Mouse (Mus musculus): ENCODE data around the gene March5. TPM values are rescaled to one million over a fixed set of nuclear protein-coding genes. Genes with fewer than 3 reads are reported as not detected.
"Not testable (repeated sequence)": the region's sequence is repeated elsewhere in the genome, so short reads cannot be mapped to it uniquely, and the experiment has no call there.

The March5 gene
- polyA plus RNA-seq, 1 experiment, result 66.2 TPM

DNA sequence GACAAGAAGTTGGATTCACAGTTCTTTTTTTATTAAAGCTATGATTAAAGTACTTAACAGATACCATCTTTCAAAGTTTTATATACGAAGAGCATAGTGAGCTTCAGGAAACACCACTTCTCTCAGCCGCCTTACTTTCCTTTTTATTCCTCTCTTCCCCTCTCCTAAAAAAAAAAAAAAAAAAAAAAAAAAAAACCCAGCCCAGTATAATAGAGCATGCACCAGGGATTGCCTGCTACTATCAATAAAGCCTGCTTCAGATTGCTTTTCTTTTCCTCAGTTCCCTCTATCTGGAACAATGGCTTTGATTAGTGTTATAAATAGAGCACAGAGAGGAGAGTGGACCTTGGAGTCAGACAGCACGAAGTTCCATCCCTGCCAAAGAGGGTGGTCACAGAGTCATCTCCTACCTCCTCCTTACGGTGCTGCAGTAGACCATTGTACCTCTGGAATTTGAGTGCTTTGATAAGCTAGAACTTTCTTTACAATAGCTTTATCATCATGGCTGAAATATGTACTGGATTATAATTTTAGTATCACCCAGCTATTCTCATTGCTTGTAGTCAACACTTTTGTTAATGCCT, 30.4 kb upstream of the March5 start:
- peak overlapping the region; percentile 32; the same call in 1 of the 2 replicates for H3K27ac ChIP-seq (ENCODE audit: insufficient read depth, low read length)
- peak overlapping the region; percentile 99 for H3K4me3 ChIP-seq (ENCODE audit: insufficient read depth, low read length)
- TF ChIP-seq POLR2A (IDR thresholded peaks at IDR 0.05; ENCODE audit: extremely low read depth, insufficient read depth, low read length), result no peak
- TF ChIP-seq CTCF (IDR thresholded peaks at IDR 0.05; ENCODE audit: extremely low read depth, insufficient read depth, low read length), result no peak
- peaks cover 1% of the 10 kb centered on the region; the same call in 1 of the 2 replicates for H3K4me1 ChIP-seq (ENCODE audit: control insufficient read depth, insufficient read depth, low read length)

- H3K4me1 ChIP-seq (ENCODE audit: control insufficient read depth, insufficient read depth, low read length), result peaks cover 1% of the 10 kb centered on the region; the same call in 1 of the 2 replicates
- H3K4me3 ChIP-seq (ENCODE audit: insufficient read depth, low read length), result peak overlapping the region; percentile 42
- no peak overlapping the region; the same call in 1 of the 2 replicates for H3K27ac ChIP-seq (ENCODE audit: insufficient read depth, low read length)
- TF ChIP-seq POLR2A (IDR thresholded peaks at IDR 0.05; ENCODE audit: extremely low read depth, insufficient read depth, low read length) (peak; percentile 52; the same call in 1 of the 2 replicates), CTCF (IDR thresholded peaks at IDR 0.05; ENCODE audit: extremely low read depth, insufficient read depth, low read length) (no peak)
Measured at GRCm38 (mm10) chr19:37177819-37178708, 29.3 kb upstream of the March5 start.

- TF ChIP-seq POLR2A (IDR thresholded peaks at IDR 0.05; ENCODE audit: extremely low read depth, insufficient read depth, low read length), result no peak
- TF ChIP-seq CTCF (IDR thresholded peaks at IDR 0.05; ENCODE audit: extremely low read depth, insufficient read depth, low read length), result no peak
- H3K4me1 ChIP-seq (ENCODE audit: control insufficient read depth, insufficient read depth, low read length), result peaks cover 2% of the 10 kb centered on the region; the same call in 1 of the 2 replicates
- H3K4me3 ChIP-seq (ENCODE audit: insufficient read depth, low read length), result no peak overlapping the region
- no peak overlapping the region for H3K27ac ChIP-seq (ENCODE audit: insufficient read depth, low read length)
Measured at GRCm38 (mm10) chr19:37188366-37188948, 18.9 kb upstream of the March5 start.

GRCm38 (mm10) chr19:37192475-37193058, 14.8 kb upstream of the March5 start:
- H3K4me1 ChIP-seq (ENCODE audit: control insufficient read depth, insufficient read depth, low read length), result peaks cover 2% of the 10 kb centered on the region; the same call in 1 of the 2 replicates
- TF ChIP-seq POLR2A (IDR thresholded peaks at IDR 0.05; ENCODE audit: extremely low read depth, insufficient read depth, low read length) (no peak), CTCF (IDR thresholded peaks at IDR 0.05; ENCODE audit: extremely low read depth, insufficient read depth, low read length) (no peak)
- no peak overlapping the region for H3K27ac ChIP-seq (ENCODE audit: insufficient read depth, low read length)
- no peak overlapping the region for H3K4me3 ChIP-seq (ENCODE audit: insufficient read depth, low read length)

DNA sequence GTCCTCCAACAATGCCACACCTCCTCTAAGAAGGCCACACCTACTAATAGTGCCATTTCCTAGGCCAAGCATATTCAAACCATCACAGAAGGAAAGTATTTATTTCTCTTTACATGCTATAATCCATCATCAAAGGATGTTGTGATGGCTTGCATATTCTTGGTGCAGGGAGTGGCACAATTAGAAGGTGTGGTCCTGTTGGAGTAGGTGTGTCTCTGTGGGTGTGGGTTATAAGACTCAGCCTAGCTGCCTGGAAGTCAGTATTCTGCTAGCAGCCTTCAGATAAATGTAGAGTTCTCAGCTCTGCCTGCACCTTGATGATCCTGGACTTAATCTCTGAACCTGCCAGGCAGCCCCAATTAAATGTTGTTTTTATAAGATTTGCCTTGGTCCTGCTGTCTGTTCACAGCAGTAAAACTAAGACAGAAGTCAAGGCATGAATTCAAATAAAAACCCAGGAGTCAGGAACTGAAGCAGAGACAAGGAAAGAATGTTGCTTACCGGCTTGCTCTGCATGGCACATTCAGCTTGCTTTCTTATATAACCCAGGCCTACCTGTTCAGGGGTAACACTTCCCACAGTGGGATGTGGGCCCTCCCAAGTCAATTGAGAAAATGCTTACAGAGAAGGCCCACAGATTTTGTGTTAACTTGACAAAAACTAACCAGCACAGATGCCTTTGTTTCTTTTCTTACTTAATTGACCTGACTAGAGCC, 9.0 kb upstream of the March5 start:
- no peaks in the 10 kb centered on the region; the same call in 1 of the 2 replicates for H3K4me1 ChIP-seq (ENCODE audit: control insufficient read depth, insufficient read depth, low read length)
- H3K27ac ChIP-seq (ENCODE audit: insufficient read depth, low read length), result no peak overlapping the region
- TF ChIP-seq CTCF (IDR thresholded peaks at IDR 0.05; ENCODE audit: extremely low read depth, insufficient read depth, low read length) (no peak), POLR2A (IDR thresholded peaks at IDR 0.05; ENCODE audit: extremely low read depth, insufficient read depth, low read length) (no peak)
- no peak overlapping the region for H3K4me3 ChIP-seq (ENCODE audit: insufficient read depth, low read length)

GRCm38 (mm10) chr19:37199889-37200288, 7.5 kb upstream of the March5 start:
- no peak for TF ChIP-seq POLR2A (IDR thresholded peaks at IDR 0.05; ENCODE audit: extremely low read depth, insufficient read depth, low read length)
- TF ChIP-seq CTCF (IDR thresholded peaks at IDR 0.05; ENCODE audit: extremely low read depth, insufficient read depth, low read length), result no peak
- Histone ChIP-seq H3K4me3 (ENCODE audit: insufficient read depth, low read length) (no peak overlapping the region), H3K27ac (ENCODE audit: insufficient read depth, low read length) (no peak overlapping the region), H3K4me1 (ENCODE audit: control insufficient read depth, insufficient read depth, low read length) (no peaks in the 10 kb centered on the region; the same call in 1 of the 2 replicates)

DNA sequence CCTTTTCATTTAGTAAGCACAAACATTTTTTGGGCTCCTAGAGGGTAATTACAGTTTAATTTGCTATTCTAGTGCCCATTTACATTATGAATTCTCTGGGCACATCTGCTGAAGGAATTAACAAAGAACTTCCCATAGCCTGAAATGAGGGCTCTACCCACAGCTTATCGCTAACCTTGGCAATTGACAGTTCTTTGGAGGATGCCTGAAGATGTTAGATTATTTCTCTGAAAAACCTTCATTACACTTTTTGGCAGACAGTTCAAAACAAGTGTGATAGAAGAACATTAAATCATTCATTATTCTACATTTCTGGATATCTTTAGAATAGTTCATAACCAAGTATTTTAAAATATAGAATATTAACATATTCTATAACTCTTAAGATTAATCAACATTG, 4.0 kb upstream of the March5 start:
- TF ChIP-seq CTCF (IDR thresholded peaks at IDR 0.05; ENCODE audit: extremely low read depth, insufficient read depth, low read length), result no peak
- no peak for TF ChIP-seq POLR2A (IDR thresholded peaks at IDR 0.05; ENCODE audit: extremely low read depth, insufficient read depth, low read length)
- Histone ChIP-seq H3K4me3 (ENCODE audit: insufficient read depth, low read length) (no peak overlapping the region), H3K4me1 (ENCODE audit: control insufficient read depth, insufficient read depth, low read length) (peaks cover 2% of the 10 kb centered on the region; the same call in 1 of the 2 replicates), H3K27ac (ENCODE audit: insufficient read depth, low read length) (no peak overlapping the region)

GRCm38 (mm10) chr19:37205155-37205554, 2.2 kb upstream of the March5 start:
- H3K27ac ChIP-seq (ENCODE audit: insufficient read depth, low read length); H3K4me3 ChIP-seq (ENCODE audit: insufficient read depth, low read length); H3K4me1 ChIP-seq (ENCODE audit: control insufficient read depth, insufficient read depth, low read length): not testable (repeated sequence)
